Mouse (Mus musculus) liver, embryonic 13.5 days (tissue): ENCODE results near the gene Prkca. TPM values are rescaled to one million over a fixed set of nuclear protein-coding genes. Genes with fewer than 3 reads are reported as not detected.

Source experiments
- ATAC-seq: fragments of 200-750 bp; cut with Nextera tagmentation; 2 replicates; pipeline ENCODE4 v1.8.0; 2017; ENCODE audit warnings: low read depth, mild to moderate bottlenecking, moderate number of reproducible peaks, moderate library complexity
- DNase-seq: peaks from one replicate; pipeline ENCODE4 v3.0.0; 2022
- H3K27ac ChIP-seq: fragments of 300-500 bp; sonication (generic); 2 replicates; pipeline ENCODE4 v1.5.1; 2015; ENCODE audit warnings: moderate library complexity, mild to moderate bottlenecking, inconsistent platforms
- H3K27me3 ChIP-seq: fragments of 300-500 bp; sonication (generic); 2 replicates; pipeline ENCODE4 v1.6.1; 2015; ENCODE audit warnings: mild to moderate bottlenecking, inconsistent platforms
- H3K36me3 ChIP-seq: fragments of 300-500 bp; sonication (generic); 2 replicates; pipeline ENCODE4 v1.6.1; 2015; ENCODE audit warnings: mild to moderate bottlenecking, inconsistent platforms
- H3K4me1 ChIP-seq: fragments of 300-500 bp; sonication (generic); replicated peaks from 2 replicates; pipeline ENCODE4 v1.6.1; 2015; ENCODE audit warnings: inconsistent platforms
- H3K4me2 ChIP-seq: fragments of 300-500 bp; sonication (generic); 2 replicates; pipeline ENCODE4 v1.6.1; 2015; ENCODE audit warnings: inconsistent platforms, mild to moderate bottlenecking, moderate library complexity
- H3K4me3 ChIP-seq: fragments of 300-500 bp; sonication (generic); replicated peaks from 2 replicates; pipeline ENCODE4 v1.5.1; 2015; ENCODE audit warnings: mild to moderate bottlenecking, inconsistent platforms
- H3K9ac ChIP-seq: fragments of 300-500 bp; sonication (generic); 2 replicates; pipeline ENCODE4 v1.6.1; 2015; ENCODE audit warnings: mild to moderate bottlenecking, inconsistent platforms
- H3K9me3 ChIP-seq: fragments of 300-500 bp; sonication (generic); replicated peaks from 2 replicates; pipeline ENCODE4 v1.6.1; 2016; ENCODE audit warnings: inconsistent platforms
- WGBS: fragments of 180-500 bp; shearing (Covaris S2); methylation state at CpG from one replicate; pipeline ENCODE4 v1.1.7; 2015; ENCODE audit not compliant: insufficient replicate concordance; 5-methylcytosine and 5-hydroxymethylcytosine counted together
- polyA plus RNA-seq: library from polyadenylated mRNA; unstranded; fragments of >200 nt; fragmentation: Nextera tagmentation; extraction: Ambion mirVana; gene quantifications from 2 replicates; pipeline ENCODE4 v1.2.1, GENCODE M21; 2015

The Prkca gene
- polyA plus RNA-seq, 1 experiment from 2014 or later = 1.9 TPM

DNA sequence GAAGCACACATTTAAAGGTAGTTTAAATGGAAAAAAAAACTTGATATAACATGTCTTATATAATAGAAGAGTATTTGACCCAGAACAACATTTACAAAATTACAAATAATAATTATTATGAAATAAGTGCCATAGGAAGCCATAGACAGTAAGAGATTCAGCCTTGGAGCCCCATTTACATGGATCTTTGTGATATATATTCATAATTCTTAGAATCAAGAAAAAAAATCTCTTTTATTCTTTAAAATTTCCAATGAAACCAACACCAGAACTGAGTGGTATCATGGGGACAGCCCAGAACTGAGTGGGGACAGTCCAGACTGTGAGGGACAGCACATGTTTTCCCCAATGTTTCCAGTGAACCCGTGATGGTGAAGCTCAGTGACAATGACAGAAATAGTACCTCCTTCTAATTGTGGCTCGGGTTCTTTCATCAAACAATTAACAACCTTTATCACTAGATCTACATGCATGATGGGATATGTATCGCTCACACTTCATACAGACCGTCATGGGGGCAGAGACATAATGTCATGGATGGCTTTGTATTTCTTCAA, 144.2 kb downstream of the Prkca start:
- Histone ChIP-seq H3K4me3 (no peak overlapping the region), H3K27me3 (no peaks in the 10 kb centered on the region), H3K9me3 (no peaks in the 10 kb centered on the region), H3K36me3 (no peaks in the 10 kb centered on the region), H3K9ac (no peak overlapping the region), H3K27ac (no peak overlapping the region), H3K4me2 (no peak overlapping the region), H3K4me1 (0 out of 2 replicates have a peak, but pooled peaks cover 8% of the 10 kb centered on the region)
- no peak for DNase-seq
- ATAC-seq = no peak
- WGBS = 68% methylated on average over 4 of the region's 4 CpGs

DNA sequence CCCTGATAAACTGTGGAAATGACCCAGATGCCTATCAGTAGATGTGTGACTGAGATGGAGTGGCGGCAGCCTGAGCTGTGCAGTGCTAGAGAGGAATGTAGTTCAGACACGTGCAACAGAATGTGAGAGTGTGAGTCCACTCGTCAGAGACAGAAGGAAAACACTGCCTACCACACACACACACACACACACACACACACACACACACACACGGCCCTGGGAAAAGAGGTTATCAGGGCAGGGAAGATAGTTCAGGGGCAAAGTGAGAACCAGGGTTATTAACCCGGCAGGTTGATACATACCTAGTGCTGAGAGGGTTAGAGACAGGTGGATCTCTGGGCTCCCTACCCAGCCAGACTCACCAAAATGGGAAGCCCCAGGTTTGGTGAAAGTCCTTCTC, 145.1 kb downstream of the Prkca start:
- ATAC-seq = 0 out of 2 replicates have a peak, but pooled peaks have one; percentile 30
- Histone ChIP-seq H3K4me2 (no peak overlapping the region), H3K9ac (no peak overlapping the region), H3K36me3 (no peaks in the 10 kb centered on the region), H3K27me3 (no peaks in the 10 kb centered on the region), H3K4me1 (0 out of 2 replicates have a peak, but pooled peaks cover 8% of the 10 kb centered on the region), H3K27ac (no peak overlapping the region), H3K4me3 (no peak overlapping the region), H3K9me3 (no peaks in the 10 kb centered on the region)
- DNase-seq = no peak
- 37% methylated on average over 5 of the region's 5 CpGs for WGBS

GRCm38 (mm10) chr11:108197427-108198218, 146.1 kb downstream of the Prkca start:
- DNase-seq = no peak
- H3K27me3 ChIP-seq = no peaks in the 10 kb centered on the region
- H3K4me2 ChIP-seq = peak overlapping the region; percentile 12; the same call in 1 of the 2 replicates
- no peak overlapping the region for H3K9ac ChIP-seq
- H3K27ac ChIP-seq = peak overlapping the region; percentile 82
- no peaks in the 10 kb centered on the region for H3K36me3 ChIP-seq
- 0 out of 2 replicates have a peak, but pooled peaks cover 8% of the 10 kb centered on the region for H3K4me1 ChIP-seq
- H3K9me3 ChIP-seq = no peaks in the 10 kb centered on the region
- 62% methylated on average over 9 of the region's 9 CpGs for WGBS
- no peak overlapping the region for H3K4me3 ChIP-seq
- ATAC-seq = peak; percentile 50; the same call in 1 of the 2 replicates

DNA sequence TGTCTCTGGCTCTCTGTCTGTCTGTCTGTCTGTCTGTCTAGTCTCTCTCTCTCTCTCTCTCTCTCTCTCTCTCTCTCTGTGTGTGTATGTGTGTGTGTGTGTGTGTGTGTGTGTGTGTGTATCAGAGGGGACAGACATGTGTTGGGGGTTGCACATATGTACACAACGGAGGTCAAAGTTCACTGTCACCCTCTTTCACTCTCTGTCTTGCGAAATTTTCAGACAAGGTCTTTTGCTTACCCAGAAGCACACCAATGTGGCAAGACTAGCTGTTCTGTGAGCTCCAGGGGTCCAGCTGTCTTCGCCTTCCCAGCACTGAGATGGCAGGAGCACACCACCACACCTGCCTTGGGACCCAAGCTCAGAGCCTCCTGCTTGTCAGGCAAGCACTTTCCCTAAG, 146.9 kb downstream of the Prkca start:
- peak overlapping the region; percentile 12; the same call in 1 of the 2 replicates for H3K4me2 ChIP-seq
- H3K4me3 ChIP-seq = no peak overlapping the region
- H3K4me1 ChIP-seq = 0 out of 2 replicates have a peak, but pooled peaks cover 8% of the 10 kb centered on the region
- no peak overlapping the region for H3K9ac ChIP-seq
- H3K27me3 ChIP-seq = no peaks in the 10 kb centered on the region
- DNase-seq (no peak), ATAC-seq (peak; percentile 30; the same call in 1 of the 2 replicates)
- peak overlapping the region; percentile 82 for H3K27ac ChIP-seq
- H3K36me3 ChIP-seq = no peaks in the 10 kb centered on the region
- WGBS = 55% methylated on average over 3 of the region's 3 CpGs
- H3K9me3 ChIP-seq = no peaks in the 10 kb centered on the region

DNA sequence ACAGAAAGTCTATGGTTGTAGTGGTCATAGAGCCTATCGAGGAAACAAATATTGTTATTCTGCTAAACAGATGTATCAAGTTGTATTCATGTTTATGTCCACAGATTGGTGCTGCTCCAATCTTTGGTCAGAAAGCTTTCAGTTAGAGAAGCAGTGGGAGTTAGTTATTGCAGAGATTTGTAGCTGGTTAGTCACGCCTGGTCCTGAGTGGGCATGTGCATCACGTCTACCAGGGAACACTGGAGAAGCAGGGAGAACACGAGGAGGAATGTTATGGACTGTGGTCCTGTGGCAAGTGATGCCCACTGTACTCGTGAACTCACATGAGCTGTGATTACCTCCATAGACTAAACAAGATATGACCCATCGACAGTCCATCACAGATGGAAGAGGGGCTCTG, 153.4 kb downstream of the Prkca start:
- no peak overlapping the region for H3K9ac ChIP-seq
- WGBS = 68% methylated on average over 6 of the region's 6 CpGs
- ATAC-seq = no peak
- H3K27ac ChIP-seq = no peak overlapping the region
- H3K27me3 ChIP-seq = no peaks in the 10 kb centered on the region
- H3K4me1 ChIP-seq = no peaks in the 10 kb centered on the region
- H3K4me2 ChIP-seq = no peak overlapping the region
- H3K9me3 ChIP-seq = no peaks in the 10 kb centered on the region
- DNase-seq = no peak
- no peak overlapping the region for H3K4me3 ChIP-seq
- H3K36me3 ChIP-seq = no peaks in the 10 kb centered on the region

- DNase-seq (no peak), ATAC-seq (no peak)
- H3K36me3 ChIP-seq = no peaks in the 10 kb centered on the region
- 69% methylated on average over 3 of the region's 3 CpGs for WGBS
- H3K4me2 ChIP-seq = no peak overlapping the region
- H3K4me3 ChIP-seq = no peak overlapping the region
- no peaks in the 10 kb centered on the region for H3K27me3 ChIP-seq
- no peak overlapping the region for H3K27ac ChIP-seq
- H3K4me1 ChIP-seq = no peaks in the 10 kb centered on the region
- H3K9me3 ChIP-seq = no peaks in the 10 kb centered on the region
- no peak overlapping the region for H3K9ac ChIP-seq
Observed at GRCm38 (mm10) chr11:108189362-108189761, 154.4 kb downstream of the Prkca start.

DNA sequence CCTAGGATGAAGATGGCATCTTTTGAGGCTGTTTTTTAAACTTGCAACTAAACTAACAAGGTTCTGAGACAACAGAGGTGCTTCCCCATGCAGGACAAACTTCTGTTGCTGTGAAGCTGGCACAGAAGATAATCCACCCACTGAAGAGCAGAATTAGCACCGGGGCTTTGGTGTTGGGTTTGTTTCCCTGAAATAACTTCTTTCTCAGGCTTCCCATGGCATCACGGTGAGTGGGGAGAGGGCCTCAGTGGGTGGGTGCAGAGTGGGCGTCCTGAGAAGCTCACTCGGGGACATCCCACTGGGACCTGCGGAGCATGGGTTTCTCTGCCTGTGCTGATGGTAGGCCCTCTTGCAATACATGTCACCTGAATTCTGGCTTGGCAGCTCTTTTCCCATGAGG, 161.3 kb downstream of the Prkca start:
- no peak for ATAC-seq
- no peak for DNase-seq
- Histone ChIP-seq H3K4me3 (no peak overlapping the region), H3K4me1 (no peaks in the 10 kb centered on the region), H3K27me3 (no peaks in the 10 kb centered on the region), H3K9me3 (no peaks in the 10 kb centered on the region), H3K36me3 (no peaks in the 10 kb centered on the region), H3K9ac (no peak overlapping the region), H3K27ac (no peak overlapping the region), H3K4me2 (no peak overlapping the region)
- WGBS = 71% methylated on average over 5 of the region's 5 CpGs

DNA sequence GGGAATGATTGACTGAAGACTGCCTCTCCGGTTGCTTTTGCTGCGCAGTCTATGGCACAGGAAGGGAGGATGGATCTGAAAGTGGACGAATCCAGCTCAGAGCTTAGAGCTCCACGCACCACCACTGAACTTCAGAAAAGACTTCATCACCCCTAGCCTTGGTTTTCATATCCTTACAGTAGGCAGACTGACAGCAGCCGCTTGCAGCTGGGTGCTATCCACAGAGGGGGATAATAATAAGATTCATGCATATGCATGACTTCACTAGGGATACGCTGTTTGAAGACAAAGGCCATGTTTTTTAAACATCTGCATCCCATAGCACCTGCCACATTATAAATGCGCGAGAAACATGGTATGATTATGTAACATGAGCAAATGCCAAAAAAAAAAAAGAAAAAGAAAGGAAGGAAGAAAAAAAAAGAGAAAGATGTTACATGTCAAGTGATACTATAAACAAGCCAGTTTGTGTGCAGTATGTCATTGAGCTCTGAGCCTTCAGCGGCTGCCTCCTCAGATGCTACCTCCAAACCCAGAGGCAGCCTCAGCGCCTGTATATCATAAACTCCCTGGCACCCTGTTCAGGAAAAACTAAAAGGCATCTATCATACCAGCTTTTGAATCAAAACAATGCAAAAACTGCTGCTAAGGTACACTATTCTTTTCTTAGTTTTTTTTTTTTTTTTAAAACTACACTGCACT, 162.6 kb downstream of the Prkca start:
- Histone ChIP-seq H3K9me3 (no peaks in the 10 kb centered on the region), H3K4me1 (no peaks in the 10 kb centered on the region), H3K36me3 (no peaks in the 10 kb centered on the region), H3K4me2 (no peak overlapping the region), H3K9ac (no peak overlapping the region), H3K27me3 (no peaks in the 10 kb centered on the region), H3K4me3 (no peak overlapping the region), H3K27ac (no peak overlapping the region)
- ATAC-seq = no peak
- 82% methylated on average over 10 of the region's 10 CpGs for WGBS
- no peak for DNase-seq

GRCm38 (mm10) chr11:108178802-108179201, 164.9 kb downstream of the Prkca start:
- H3K27ac ChIP-seq = no peak overlapping the region
- no peaks in the 10 kb centered on the region for H3K4me1 ChIP-seq
- H3K27me3 ChIP-seq = no peaks in the 10 kb centered on the region
- no peak overlapping the region for H3K9ac ChIP-seq
- 60% methylated on average over 5 of the region's 5 CpGs for WGBS
- no peak for DNase-seq
- no peak overlapping the region for H3K4me3 ChIP-seq
- no peaks in the 10 kb centered on the region for H3K36me3 ChIP-seq
- no peak for ATAC-seq
- no peak overlapping the region for H3K4me2 ChIP-seq
- H3K9me3 ChIP-seq = no peaks in the 10 kb centered on the region

GRCm38 (mm10) chr11:108178258-108178657, 165.5 kb downstream of the Prkca start:
- Histone ChIP-seq H3K4me3 (no peak overlapping the region), H3K4me2 (no peak overlapping the region), H3K9ac (no peak overlapping the region), H3K27me3 (no peaks in the 10 kb centered on the region), H3K4me1 (no peaks in the 10 kb centered on the region), H3K9me3 (no peaks in the 10 kb centered on the region), H3K27ac (no peak overlapping the region), H3K36me3 (no peaks in the 10 kb centered on the region)
- DNase-seq (no peak), ATAC-seq (no peak)
- 67% methylated on average over 3 of the region's 3 CpGs for WGBS

DNA sequence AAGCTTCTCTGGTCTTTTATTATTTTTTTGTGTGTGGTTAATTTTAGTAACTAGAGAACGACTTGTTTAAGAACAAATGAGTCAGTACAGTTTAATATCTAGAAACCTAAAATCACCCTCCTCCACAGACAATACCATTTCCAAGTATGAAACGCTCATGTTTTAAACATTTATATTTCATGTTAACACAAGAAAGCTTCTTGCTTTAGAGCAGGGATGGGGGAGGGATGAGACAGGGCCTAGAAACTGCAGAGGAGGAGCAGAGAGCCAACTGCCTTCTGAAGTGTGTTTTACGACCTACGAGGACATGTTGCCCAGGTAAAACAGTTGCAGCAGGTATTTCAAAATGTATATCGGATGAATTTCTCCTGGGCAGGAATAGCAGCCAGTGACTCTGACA, 167.0 kb downstream of the Prkca start:
- H3K27me3 ChIP-seq = no peaks in the 10 kb centered on the region
- no peak overlapping the region for H3K4me3 ChIP-seq
- 72% methylated on average over 5 of the region's 5 CpGs for WGBS
- DNase-seq = no peak
- no peaks in the 10 kb centered on the region for H3K9me3 ChIP-seq
- H3K27ac ChIP-seq = no peak overlapping the region
- H3K4me2 ChIP-seq = no peak overlapping the region
- H3K4me1 ChIP-seq = no peaks in the 10 kb centered on the region
- ATAC-seq = no peak
- no peak overlapping the region for H3K9ac ChIP-seq
- no peaks in the 10 kb centered on the region for H3K36me3 ChIP-seq
